Mouse (Mus musculus): ENCODE data around the gene Kcne1l. TPM values are rescaled to one million over a fixed set of nuclear protein-coding genes. Genes with fewer than 3 reads are reported as not detected.
A peak's percentile ranks its signal among the peaks of the same experiment; 100 is the strongest.

Kcne1l gene
- polyA plus RNA-seq, 1 experiment from 2014 or later, result 22.0 TPM

GRCm38 (mm10) chrX:142305010-142305868 lies 855 bp downstream of the Kcne1l start:
- Histone ChIP-seq H3K27me3 (ENCODE audit: control insufficient read depth, insufficient read depth, low read length) (peaks cover 23% of the 10 kb centered on the region), H3K4me2 (ENCODE audit: low read depth, severe bottlenecking) (peak overlapping the region; percentile 54)

GRCm38 (mm10) chrX:142304592-142304991 lies 1.5 kb downstream of the Kcne1l start:
- no peaks in the 10 kb centered on the region for H3K4me1 ChIP-seq (ENCODE audit: control insufficient read depth, insufficient read depth, low read length)
- H3K36me3 ChIP-seq (ENCODE audit: control insufficient read depth, insufficient read depth, low read length), result no peaks in the 10 kb centered on the region
- no peak overlapping the region for H3K4me3 ChIP-seq (ENCODE audit: low read depth, low read length)
- H3K27ac ChIP-seq (replicated peaks; ENCODE audit: low read depth, low read length), result no peak overlapping the region
- H3K9me3 ChIP-seq (ENCODE audit: control insufficient read depth, low read length), result no peaks in the 10 kb centered on the region
- H3K4me2 ChIP-seq (ENCODE audit: low read depth, severe bottlenecking), result no peak overlapping the region
- H3K9ac ChIP-seq (ENCODE audit: low read length), result no peak overlapping the region
- peaks cover 23% of the 10 kb centered on the region for H3K27me3 ChIP-seq (ENCODE audit: control insufficient read depth, insufficient read depth, low read length)
- DNase-seq (ENCODE audit: low spot score), result no peak
- no peak for ATAC-seq (ENCODE audit: insufficient number of reproducible peaks, low FRiP score, low TSS enrichment, low read depth)

More at GRCm38 (mm10) chrX:142305010-142305868, 855 bp downstream of the Kcne1l start:
- Histone ChIP-seq H3K36me3 (ENCODE audit: control insufficient read depth, insufficient read depth, low read length) (no peaks in the 10 kb centered on the region), H3K27ac (replicated peaks; ENCODE audit: low read depth, low read length) (no peak overlapping the region), H3K4me1 (ENCODE audit: control insufficient read depth, insufficient read depth, low read length) (no peaks in the 10 kb centered on the region), H3K4me3 (ENCODE audit: low read depth, low read length) (peak overlapping the region; percentile 16; the same call in 1 of the 2 replicates), H3K9me3 (ENCODE audit: control insufficient read depth, low read length) (no peaks in the 10 kb centered on the region), H3K9ac (ENCODE audit: low read length) (peak overlapping the region; percentile 12; the same call in 1 of the 2 replicates)
- DNase-seq (ENCODE audit: low spot score) (peak; percentile 28), ATAC-seq (ENCODE audit: insufficient number of reproducible peaks, low FRiP score, low TSS enrichment, low read depth) (no peak)
- 26% methylated on average over 35 of the region's 35 CpGs for WGBS

DNA sequence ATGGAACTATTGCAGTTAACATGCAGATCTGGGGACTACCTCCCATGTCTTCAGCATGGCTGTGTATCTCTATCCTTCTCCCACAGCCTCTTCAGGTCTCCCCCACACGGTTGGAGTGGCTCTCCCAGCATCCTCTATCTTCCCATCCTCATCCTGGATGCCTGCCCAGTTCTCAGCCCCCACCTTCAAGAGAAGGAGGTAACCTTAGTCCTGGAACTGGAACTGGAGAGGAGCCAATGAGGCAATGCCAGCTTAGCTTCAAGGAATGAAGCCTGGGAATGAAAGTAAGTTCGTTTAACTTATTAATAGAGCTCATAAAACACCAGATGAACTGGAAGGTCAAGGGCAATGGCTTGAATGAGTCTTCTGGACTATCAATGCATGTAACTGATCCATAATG lies 2.6 kb downstream of the Kcne1l start:
- ATAC-seq (ENCODE audit: insufficient number of reproducible peaks, low FRiP score, low TSS enrichment, low read depth), result no peak
- Histone ChIP-seq H3K4me2 (ENCODE audit: low read depth, severe bottlenecking) (no peak overlapping the region), H3K36me3 (ENCODE audit: control insufficient read depth, insufficient read depth, low read length) (no peaks in the 10 kb centered on the region), H3K27ac (replicated peaks; ENCODE audit: low read depth, low read length) (no peak overlapping the region), H3K4me3 (ENCODE audit: low read depth, low read length) (no peak overlapping the region), H3K4me1 (ENCODE audit: control insufficient read depth, insufficient read depth, low read length) (no peaks in the 10 kb centered on the region), H3K27me3 (ENCODE audit: control insufficient read depth, insufficient read depth, low read length) (peaks cover 23% of the 10 kb centered on the region), H3K9me3 (ENCODE audit: control insufficient read depth, low read length) (no peaks in the 10 kb centered on the region), H3K9ac (ENCODE audit: low read length) (no peak overlapping the region)
- 49% methylated on average over 2 of the region's 2 CpGs for WGBS
- DNase-seq (ENCODE audit: low spot score), result no peak

- H3K27me3 ChIP-seq (ENCODE audit: control insufficient read depth, insufficient read depth, low read length), result no peaks in the 10 kb centered on the region; the same call in 1 of the 2 replicates
These were observed 20.2 kb downstream of the Kcne1l start for GRCm38 (mm10) chrX:142285905-142286304.

GRCm38 (mm10) chrX:142276573-142276972 lies 29.5 kb downstream of the Kcne1l start:
- H3K27me3 ChIP-seq (ENCODE audit: control insufficient read depth, insufficient read depth, low read length), result 0 out of 2 replicates have a peak, but pooled peaks cover 3% of the 10 kb centered on the region

More at GRCm38 (mm10) chrX:142285905-142286304, 20.2 kb downstream of the Kcne1l start:
- ATAC-seq (ENCODE audit: insufficient number of reproducible peaks, low FRiP score, low TSS enrichment, low read depth), result no peak
- no peak overlapping the region for H3K4me3 ChIP-seq (ENCODE audit: low read depth, low read length)
- WGBS, result 58% methylated on average over 5 of the region's 5 CpGs
- H3K4me2 ChIP-seq (ENCODE audit: low read depth, severe bottlenecking), result no peak overlapping the region
- H3K9ac ChIP-seq (ENCODE audit: low read length), result no peak overlapping the region
- H3K9me3 ChIP-seq (ENCODE audit: control insufficient read depth, low read length), result no peaks in the 10 kb centered on the region
- H3K36me3 ChIP-seq (ENCODE audit: control insufficient read depth, insufficient read depth, low read length), result no peaks in the 10 kb centered on the region
- no peak overlapping the region for H3K27ac ChIP-seq (replicated peaks; ENCODE audit: low read depth, low read length)
- H3K4me1 ChIP-seq (ENCODE audit: control insufficient read depth, insufficient read depth, low read length), result no peaks in the 10 kb centered on the region
- no peak for DNase-seq (ENCODE audit: low spot score)

DNA sequence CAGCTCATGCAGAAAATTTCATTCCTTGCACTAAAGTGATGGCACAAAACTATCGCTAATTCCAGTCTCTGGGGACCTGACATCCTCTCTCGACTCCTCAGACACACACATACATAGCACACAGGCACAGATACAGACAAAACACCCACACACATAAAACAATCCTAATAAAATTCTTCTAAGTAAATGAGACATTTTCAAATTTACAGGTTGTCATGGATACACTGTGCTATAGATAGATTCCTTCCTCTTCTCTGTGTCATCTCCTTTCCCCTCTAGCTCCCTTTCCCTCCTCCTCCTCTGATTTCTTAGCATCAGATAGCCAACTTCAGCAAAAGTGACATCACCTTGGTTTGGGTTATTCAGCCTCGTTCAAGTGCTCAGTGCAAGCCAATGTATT lies 30.1 kb downstream of the Kcne1l start:
- ATAC-seq (ENCODE audit: insufficient number of reproducible peaks, low FRiP score, low TSS enrichment, low read depth), result no peak
- H3K27me3 ChIP-seq (ENCODE audit: control insufficient read depth, insufficient read depth, low read length), result 0 out of 2 replicates have a peak, but pooled peaks cover 4% of the 10 kb centered on the region
- no peak for DNase-seq (ENCODE audit: low spot score)
- no peak overlapping the region for H3K4me3 ChIP-seq (ENCODE audit: low read depth, low read length)
- H3K9me3 ChIP-seq (ENCODE audit: control insufficient read depth, low read length), result no peaks in the 10 kb centered on the region
- no peaks in the 10 kb centered on the region for H3K4me1 ChIP-seq (ENCODE audit: control insufficient read depth, insufficient read depth, low read length)
- WGBS, result 83% methylated on average over 3 of the region's 3 CpGs
- no peaks in the 10 kb centered on the region for H3K36me3 ChIP-seq (ENCODE audit: control insufficient read depth, insufficient read depth, low read length)
- H3K27ac ChIP-seq (replicated peaks; ENCODE audit: low read depth, low read length), result no peak overlapping the region
- H3K9ac ChIP-seq (ENCODE audit: low read length), result no peak overlapping the region
- no peak overlapping the region for H3K4me2 ChIP-seq (ENCODE audit: low read depth, severe bottlenecking)

More at GRCm38 (mm10) chrX:142276573-142276972, 29.5 kb downstream of the Kcne1l start:
- Histone ChIP-seq H3K36me3 (ENCODE audit: control insufficient read depth, insufficient read depth, low read length) (no peaks in the 10 kb centered on the region), H3K4me3 (ENCODE audit: low read depth, low read length) (no peak overlapping the region), H3K4me1 (ENCODE audit: control insufficient read depth, insufficient read depth, low read length) (no peaks in the 10 kb centered on the region), H3K27ac (replicated peaks; ENCODE audit: low read depth, low read length) (no peak overlapping the region), H3K4me2 (ENCODE audit: low read depth, severe bottlenecking) (no peak overlapping the region), H3K9ac (ENCODE audit: low read length) (no peak overlapping the region), H3K9me3 (ENCODE audit: control insufficient read depth, low read length) (no peaks in the 10 kb centered on the region)
- peak; percentile 22 for DNase-seq (ENCODE audit: low spot score)
- 56% methylated on average over 3 of the region's 3 CpGs for WGBS
- no peak for ATAC-seq (ENCODE audit: insufficient number of reproducible peaks, low FRiP score, low TSS enrichment, low read depth)

Other genes with a start within 250 kb of the Kcne1l start
- gene Gucy2f, start 109.4 kb downstream of the Kcne1l start, polyA plus RNA-seq (2014; fragmentation: Nextera tagmentation; extraction: Ambion mirVana), result not detected in 2 replicates
- 9.9 and 12.0 TPM in 2 replicates for gene Nxt2, start 79.5 kb downstream of the Kcne1l start, polyA plus RNA-seq (2014; fragmentation: Nextera tagmentation; extraction: Ambion mirVana)
- gene Acsl4, start 84.2 kb upstream of the Kcne1l start, polyA plus RNA-seq (2014; fragmentation: Nextera tagmentation; extraction: Ambion mirVana), result 13.6 and 13.8 TPM in 2 replicates